Mouse (Mus musculus) hindbrain, embryonic 13.5 days (tissue): ENCODE data around the gene Khdc3. TPM values are rescaled to one million over a fixed set of nuclear protein-coding genes. Genes with fewer than 3 reads are reported as not detected.
"Not testable (repeated sequence)": the region's sequence is repeated elsewhere in the genome, so short reads cannot be mapped to it uniquely, and the experiment has no call there.

ENCODE experiments used
- ATAC-seq: fragments of 200-750 bp; cut with Nextera tagmentation; 2 replicates; pipeline ENCODE4 v1.8.0; 2017; ENCODE audit warnings: moderate TSS enrichment; ENCODE audit not compliant: low FRiP score
- H3K27ac ChIP-seq: fragments of 300-500 bp; sonication (generic); 2 replicates; pipeline ENCODE4 v1.5.1; 2015; ENCODE audit warnings: inconsistent platforms, mild to moderate bottlenecking, moderate library complexity
- H3K27me3 ChIP-seq: fragments of 300-500 bp; sonication (generic); 2 replicates; pipeline ENCODE4 v1.6.1; 2015; ENCODE audit warnings: mild to moderate bottlenecking, inconsistent platforms
- H3K36me3 ChIP-seq: fragments of 300-500 bp; sonication (generic); 2 replicates; pipeline ENCODE4 v1.6.1; 2015; ENCODE audit warnings: mild to moderate bottlenecking, inconsistent platforms
- H3K4me1 ChIP-seq: fragments of 300-500 bp; sonication (generic); replicated peaks from 2 replicates; pipeline ENCODE4 v1.6.1; 2015; ENCODE audit warnings: inconsistent platforms
- H3K4me2 ChIP-seq: fragments of 300-500 bp; sonication (generic); 2 replicates; pipeline ENCODE4 v1.6.1; 2015; ENCODE audit warnings: inconsistent platforms, mild to moderate bottlenecking, moderate library complexity
- H3K4me3 ChIP-seq: fragments of 300-500 bp; sonication (generic); 2 replicates; pipeline ENCODE4 v1.5.1; 2015; ENCODE audit warnings: mild to moderate bottlenecking, inconsistent platforms
- H3K9ac ChIP-seq: fragments of 300-500 bp; sonication (generic); 2 replicates; pipeline ENCODE4 v1.6.1; 2015; ENCODE audit warnings: mild to moderate bottlenecking, inconsistent platforms
- H3K9me3 ChIP-seq: fragments of 300-500 bp; sonication (generic); 2 replicates; pipeline ENCODE4 v1.6.1; 2016; ENCODE audit warnings: inconsistent platforms
- WGBS: fragments of 180-500 bp; shearing (Covaris S2); methylation state at CpG from one replicate; pipeline ENCODE4 v1.1.7; 2015; 5-methylcytosine and 5-hydroxymethylcytosine counted together
- polyA plus RNA-seq: library from polyadenylated mRNA; unstranded; fragments of >200 nt; fragmentation: Nextera tagmentation; extraction: Ambion mirVana; gene quantifications from 2 replicates; pipeline ENCODE4 v1.2.1, GENCODE M21; 2015

The Khdc3 gene
- 0.26 TPM in 1 of 2 replicates, not detected in the other for polyA plus RNA-seq

DNA sequence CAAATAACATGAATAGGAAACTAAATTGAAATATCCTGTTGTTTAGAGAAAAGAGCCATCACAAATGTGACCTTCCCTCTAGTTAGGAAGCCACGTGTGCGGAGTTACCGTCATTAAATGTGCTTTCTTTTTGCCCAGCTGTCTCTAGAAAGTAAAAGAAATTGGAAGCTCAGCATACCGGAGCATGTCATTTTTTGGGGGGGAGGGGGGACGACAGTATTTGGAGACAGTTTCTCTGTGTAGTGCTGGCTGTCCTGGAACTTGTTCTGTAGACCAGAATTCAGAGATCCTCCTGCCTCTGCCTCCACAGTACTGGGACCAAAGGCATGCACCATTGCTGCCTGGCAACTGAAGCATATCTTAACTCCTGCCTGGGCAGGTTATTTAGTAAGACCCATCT is at the start of gene Khdc3:
Gene Khdc3, plus strand, starts transcription at position 301 of the 400 bp plus-strand sequence.
- Histone ChIP-seq H3K4me1 (peaks cover 11% of the 10 kb centered on the region), H3K9me3 (no peaks in the 10 kb centered on the region), H3K4me2 (no peak within 1 kb of the TSS), H3K27me3 (peaks cover 60% of the 10 kb centered on the region), H3K4me3 (no peak within 1 kb of the TSS), H3K36me3 (no peaks in the 10 kb centered on the region), H3K9ac (no peak within 1 kb of the TSS), H3K27ac (no peak within 1 kb of the TSS)
- WGBS: 90% methylated on average over 5 of the region's 5 CpGs
- ATAC-seq: no peak

DNA sequence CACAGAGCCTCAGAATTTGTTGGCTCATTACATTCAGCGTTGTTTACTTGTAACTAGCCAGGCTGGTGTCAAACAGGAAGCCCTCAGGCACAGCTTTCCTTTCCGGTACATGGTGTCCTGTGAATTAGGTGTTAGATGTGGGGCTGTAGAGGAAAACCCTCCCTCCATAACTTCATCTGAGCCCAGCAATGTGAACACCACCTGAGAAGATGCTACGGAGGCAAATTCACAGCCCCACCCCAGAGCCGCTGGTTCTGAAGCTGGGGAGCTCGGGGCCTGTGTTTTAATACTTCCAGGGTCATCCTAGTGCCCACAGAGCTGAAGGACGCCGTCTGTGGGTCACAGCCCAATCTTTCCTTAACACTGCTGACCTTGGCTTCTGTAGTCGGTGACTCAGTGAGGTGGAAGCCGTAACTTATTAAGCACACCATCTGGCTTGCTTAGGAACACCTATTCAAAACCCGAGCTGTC is 46.2 kb upstream of the Khdc3 start:
- H3K9me3 ChIP-seq: no peaks in the 10 kb centered on the region
- no peak for ATAC-seq

GRCm38 (mm10) chr9:73059224-73059623 is 42.4 kb upstream of the Khdc3 start:
- Histone ChIP-seq H3K27ac (no peak overlapping the region), H3K9ac (no peak overlapping the region), H3K4me2 (no peak overlapping the region), H3K27me3 (no peaks in the 10 kb centered on the region), H3K9me3 (no peaks in the 10 kb centered on the region), H3K36me3 (no peaks in the 10 kb centered on the region), H3K4me3 (no peak overlapping the region), H3K4me1 (peaks cover 4% of the 10 kb centered on the region; the same call in 1 of the 2 replicates)
- 86% methylated on average over 4 of the region's 4 CpGs for WGBS
- no peak for ATAC-seq

More for the DNA sequence above, 46.2 kb upstream of the Khdc3 start:
- H3K4me2 ChIP-seq: no peak overlapping the region
- no peaks in the 10 kb centered on the region; the same call in 1 of the 2 replicates for H3K4me1 ChIP-seq
- no peak overlapping the region for H3K27ac ChIP-seq
- no peaks in the 10 kb centered on the region for H3K27me3 ChIP-seq
- H3K36me3 ChIP-seq: no peaks in the 10 kb centered on the region
- 71% methylated on average over 10 of the region's 10 CpGs for WGBS
- no peak overlapping the region; the same call in 1 of the 2 replicates for H3K9ac ChIP-seq
- H3K4me3 ChIP-seq: no peak overlapping the region

DNA sequence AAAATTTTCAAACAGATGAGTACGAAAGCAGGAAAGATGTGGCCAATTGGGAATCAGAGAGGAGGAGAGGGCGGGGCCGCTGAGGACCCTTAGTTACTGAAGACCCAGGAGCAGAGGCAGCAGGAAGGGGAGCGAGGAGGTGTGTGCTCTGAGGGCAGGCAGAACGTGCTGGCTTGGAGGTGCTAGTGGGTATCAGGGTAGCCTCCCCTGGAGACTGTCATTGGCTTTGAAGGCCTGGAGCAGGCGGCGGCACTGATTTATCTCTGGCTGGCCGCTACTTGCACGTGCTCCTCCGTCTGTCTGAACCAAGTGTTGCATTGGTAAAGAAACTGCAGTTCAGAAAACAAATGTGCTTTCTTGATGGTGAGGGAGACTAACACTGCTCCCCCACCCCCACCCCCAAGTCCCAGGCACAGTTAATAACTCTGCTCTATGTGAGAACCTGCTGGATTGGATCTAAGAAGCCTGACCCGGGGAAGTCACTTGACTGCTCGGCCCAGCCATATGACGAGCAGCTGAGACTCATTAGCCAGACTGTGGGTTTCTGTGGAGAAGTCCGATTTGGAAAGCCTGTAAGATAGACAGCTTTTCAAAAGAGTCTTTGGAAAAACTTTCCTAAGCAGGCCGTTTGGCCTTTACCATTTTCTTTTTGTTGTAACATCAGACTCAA is 37.9 kb upstream of the Khdc3 start:
- Histone ChIP-seq H3K4me1 (peaks cover 24% of the 10 kb centered on the region), H3K4me2 (peak overlapping the region; percentile 34; the same call in 1 of the 2 replicates), H3K36me3 (no peaks in the 10 kb centered on the region), H3K27ac (no peak overlapping the region), H3K4me3 (no peak overlapping the region), H3K9me3 (no peaks in the 10 kb centered on the region), H3K9ac (peak overlapping the region; percentile 15; the same call in 1 of the 2 replicates), H3K27me3 (no peaks in the 10 kb centered on the region)
- ATAC-seq: no peak
- 30% methylated on average over 15 of the region's 15 CpGs for WGBS

DNA sequence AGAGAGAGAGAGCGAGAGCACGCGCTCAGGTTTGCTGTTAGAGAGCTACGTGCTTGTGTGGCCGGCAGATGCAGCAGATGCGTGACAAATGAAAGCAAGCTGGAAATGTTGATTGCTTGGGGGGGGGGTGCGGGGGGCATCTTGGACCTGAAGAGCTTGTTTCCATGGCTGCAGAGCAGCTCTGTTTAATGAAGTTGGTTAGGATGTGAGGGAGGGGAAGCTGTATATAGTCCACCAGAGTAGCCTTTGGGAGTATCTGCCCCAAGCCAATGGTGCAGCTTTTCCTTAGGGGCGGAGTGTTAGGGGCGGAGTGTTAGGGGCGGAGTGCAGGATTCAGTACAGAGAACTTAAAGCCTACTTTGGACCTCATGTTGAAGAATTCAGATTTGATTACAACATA is 34.5 kb upstream of the Khdc3 start:
- peak; percentile 49; the same call in 1 of the 2 replicates for ATAC-seq
- Histone ChIP-seq H3K27me3 (no peaks in the 10 kb centered on the region), H3K9ac (no peak overlapping the region), H3K4me1 (peaks cover 24% of the 10 kb centered on the region), H3K27ac (no peak overlapping the region; the same call in 1 of the 2 replicates), H3K4me3 (no peak overlapping the region), H3K4me2 (peak overlapping the region; percentile 36), H3K36me3 (no peaks in the 10 kb centered on the region), H3K9me3 (no peaks in the 10 kb centered on the region)
- 24% methylated on average over 10 of the region's 10 CpGs for WGBS

GRCm38 (mm10) chr9:73068230-73068679 is 33.4 kb upstream of the Khdc3 start:
- no peaks in the 10 kb centered on the region for H3K36me3 ChIP-seq
- H3K4me3 ChIP-seq: no peak overlapping the region
- WGBS: 49% methylated on average over 6 of the region's 6 CpGs
- no peak overlapping the region for H3K4me2 ChIP-seq
- no peak for ATAC-seq
- no peak overlapping the region for H3K9ac ChIP-seq
- no peaks in the 10 kb centered on the region for H3K9me3 ChIP-seq
- no peaks in the 10 kb centered on the region for H3K27me3 ChIP-seq
- peaks cover 24% of the 10 kb centered on the region for H3K4me1 ChIP-seq
- no peak overlapping the region for H3K27ac ChIP-seq

DNA sequence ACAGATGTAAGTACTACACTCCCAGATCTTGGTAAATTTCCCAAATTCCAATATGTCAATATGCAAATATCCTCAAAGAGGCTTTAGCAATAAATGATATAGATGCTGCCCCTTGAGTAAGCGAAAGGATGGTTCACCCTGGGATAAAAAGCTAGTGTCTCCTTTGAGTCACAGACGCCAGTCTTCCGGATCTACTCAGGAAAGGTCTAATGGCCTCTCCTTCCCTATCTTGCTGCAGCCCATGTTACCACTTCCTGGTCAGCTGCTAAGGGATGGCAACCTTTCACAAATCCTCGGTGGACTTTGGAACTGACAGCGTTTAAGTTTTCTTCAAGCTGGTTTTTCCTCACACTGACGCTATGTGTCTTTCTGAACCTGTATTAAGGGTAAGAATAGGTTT is 32.9 kb upstream of the Khdc3 start:
- 86% methylated on average over 6 of the region's 6 CpGs for WGBS
- H3K27ac ChIP-seq: no peak overlapping the region
- H3K4me2 ChIP-seq: no peak overlapping the region
- no peaks in the 10 kb centered on the region for H3K27me3 ChIP-seq
- no peak overlapping the region for H3K9ac ChIP-seq
- H3K9me3 ChIP-seq: no peaks in the 10 kb centered on the region
- H3K36me3 ChIP-seq: no peaks in the 10 kb centered on the region
- no peak for ATAC-seq
- no peak overlapping the region for H3K4me3 ChIP-seq
- peaks cover 21% of the 10 kb centered on the region for H3K4me1 ChIP-seq

DNA sequence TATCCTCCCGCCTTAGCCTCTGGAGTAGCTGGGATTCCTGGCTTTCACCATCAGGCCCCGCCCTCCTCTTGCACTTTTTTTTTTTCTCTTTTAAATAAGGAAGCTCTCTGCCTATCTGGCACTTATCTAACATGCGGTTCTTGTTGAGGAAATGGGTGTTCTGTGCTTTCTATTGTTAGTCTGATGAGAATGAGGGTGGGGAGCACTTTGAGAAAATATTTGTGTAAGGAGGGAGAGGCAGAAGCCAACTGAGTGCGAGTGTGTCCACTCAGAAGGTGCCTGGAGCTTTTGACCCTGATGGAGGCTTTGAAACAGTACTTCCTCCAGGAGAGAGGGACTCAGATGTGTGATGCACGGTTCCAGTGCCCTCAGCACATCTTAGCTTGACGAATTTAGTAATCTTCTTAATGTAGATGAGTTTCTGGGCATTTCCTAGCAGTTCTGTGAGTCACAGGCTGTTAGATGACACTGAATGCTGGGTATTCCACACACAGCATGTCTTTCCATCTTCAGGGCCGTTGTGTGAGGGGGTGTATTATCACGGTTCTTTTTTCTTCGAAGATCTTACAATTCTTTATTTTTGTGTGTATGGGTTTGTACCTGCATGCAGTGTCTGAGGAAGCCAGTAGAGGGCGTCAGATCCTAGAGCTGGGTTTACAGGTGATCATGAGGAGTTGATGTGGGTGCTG is 30.5 kb upstream of the Khdc3 start:
- H3K4me3 ChIP-seq: no peak overlapping the region
- no peak overlapping the region for H3K9ac ChIP-seq
- H3K36me3 ChIP-seq: no peaks in the 10 kb centered on the region
- peaks cover 20% of the 10 kb centered on the region for H3K4me1 ChIP-seq
- H3K4me2 ChIP-seq: no peak overlapping the region
- ATAC-seq: no peak
- no peak overlapping the region for H3K27ac ChIP-seq
- 74% methylated on average over 10 of the region's 10 CpGs for WGBS
- no peaks in the 10 kb centered on the region for H3K27me3 ChIP-seq
- no peaks in the 10 kb centered on the region for H3K9me3 ChIP-seq

GRCm38 (mm10) chr9:73072426-73072825 is 29.2 kb upstream of the Khdc3 start:
- WGBS: 86% methylated on average over 8 of the region's 8 CpGs
- ATAC-seq: no peak
- Histone ChIP-seq H3K9me3 (no peaks in the 10 kb centered on the region), H3K4me3 (no peak overlapping the region), H3K27me3 (no peaks in the 10 kb centered on the region), H3K36me3 (no peaks in the 10 kb centered on the region), H3K27ac (no peak overlapping the region), H3K9ac (no peak overlapping the region), H3K4me1 (peaks cover 11% of the 10 kb centered on the region), H3K4me2 (no peak overlapping the region)

DNA sequence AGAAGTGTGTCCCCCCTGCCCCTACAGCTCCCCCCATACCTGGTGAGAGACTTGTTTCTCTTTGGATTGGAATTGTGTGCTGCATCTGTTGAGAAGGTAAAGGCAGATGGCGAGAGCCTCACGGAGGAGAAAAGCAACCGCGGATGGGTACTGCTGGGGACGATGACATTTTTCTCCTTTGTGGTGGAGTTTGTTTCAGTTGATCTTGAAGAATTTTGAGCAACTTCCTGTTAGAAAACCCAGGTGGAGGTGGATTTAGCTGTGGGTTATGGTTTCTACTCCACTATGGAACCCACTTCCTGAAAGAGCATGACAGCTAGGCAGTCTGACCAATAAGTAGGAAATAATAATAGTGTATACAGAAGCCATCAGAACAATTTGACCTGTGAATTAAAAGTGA is 28.5 kb upstream of the Khdc3 start:
- Histone ChIP-seq H3K9ac (no peak overlapping the region), H3K4me3 (no peak overlapping the region), H3K27me3 (no peaks in the 10 kb centered on the region), H3K4me1 (peaks cover 4% of the 10 kb centered on the region), H3K9me3 (no peaks in the 10 kb centered on the region), H3K36me3 (no peaks in the 10 kb centered on the region), H3K4me2 (no peak overlapping the region), H3K27ac (no peak overlapping the region)
- WGBS: 95% methylated on average over 5 of the region's 5 CpGs
- ATAC-seq: no peak

GRCm38 (mm10) chr9:73079349-73079748 is 22.3 kb upstream of the Khdc3 start:
- not testable (repeated sequence) for H3K27ac ChIP-seq, H3K4me1 ChIP-seq, H3K9ac ChIP-seq, ATAC-seq, H3K4me2 ChIP-seq, H3K36me3 ChIP-seq, H3K4me3 ChIP-seq, H3K27me3 ChIP-seq, H3K9me3 ChIP-seq
- WGBS: 92% methylated on average over 9 of the region's 12 CpGs

GRCm38 (mm10) chr9:73079801-73080325 is 21.8 kb upstream of the Khdc3 start:
- H3K4me2 ChIP-seq: no peak overlapping the region
- no peak for ATAC-seq

More at GRCm38 (mm10) chr9:73079801-73080325, 21.8 kb upstream of the Khdc3 start:
- Histone ChIP-seq H3K27ac (no peak overlapping the region), H3K9me3 (no peaks in the 10 kb centered on the region), H3K4me1 (no peaks in the 10 kb centered on the region), H3K4me3 (no peak overlapping the region), H3K36me3 (no peaks in the 10 kb centered on the region), H3K27me3 (no peaks in the 10 kb centered on the region), H3K9ac (no peak overlapping the region)
- WGBS: 37% methylated on average over 7 of the region's 7 CpGs
